Mouse (Mus musculus): ENCODE measurements around the gene Gm42688. TPM values are rescaled to one million over a fixed set of nuclear protein-coding genes. Genes with fewer than 3 reads are reported as not detected.
"Not testable (repeated sequence)": the region's sequence is repeated elsewhere in the genome, so short reads cannot be mapped to it uniquely, and the experiment has no call there.

Gene Gm42688
- polyA plus RNA-seq, 1 experiment from 2014 or later = 4.9 TPM

- Histone ChIP-seq H3K4me3 (ENCODE audit: low read length) (peak overlapping the region; percentile 67), H3K4me2 (ENCODE audit: low read length) (peak overlapping the region; percentile 89), H3K9me3 (ENCODE audit: control insufficient read depth, low read length) (no peaks in the 10 kb centered on the region), H3K36me3 (ENCODE audit: control insufficient read depth, insufficient read depth, low read length) (peaks cover 6% of the 10 kb centered on the region), H3K27ac (ENCODE audit: low read depth, low read length) (no peak overlapping the region), H3K9ac (ENCODE audit: low read depth, low read length) (peak overlapping the region; percentile 74), H3K4me1 (ENCODE audit: control insufficient read depth, insufficient read depth, low read depth, low read length) (peaks cover 9% of the 10 kb centered on the region), H3K27me3 (replicated peaks; ENCODE audit: control insufficient read depth, insufficient read depth, low read length) (peaks cover 8% of the 10 kb centered on the region)
- 8% methylated on average over 23 of the region's 23 CpGs for WGBS
- ATAC-seq = peak; percentile 52
These were observed 54.3 kb downstream of the Gm42688 start for GRCm38 (mm10) chr6:83155552-83156238.

DNA sequence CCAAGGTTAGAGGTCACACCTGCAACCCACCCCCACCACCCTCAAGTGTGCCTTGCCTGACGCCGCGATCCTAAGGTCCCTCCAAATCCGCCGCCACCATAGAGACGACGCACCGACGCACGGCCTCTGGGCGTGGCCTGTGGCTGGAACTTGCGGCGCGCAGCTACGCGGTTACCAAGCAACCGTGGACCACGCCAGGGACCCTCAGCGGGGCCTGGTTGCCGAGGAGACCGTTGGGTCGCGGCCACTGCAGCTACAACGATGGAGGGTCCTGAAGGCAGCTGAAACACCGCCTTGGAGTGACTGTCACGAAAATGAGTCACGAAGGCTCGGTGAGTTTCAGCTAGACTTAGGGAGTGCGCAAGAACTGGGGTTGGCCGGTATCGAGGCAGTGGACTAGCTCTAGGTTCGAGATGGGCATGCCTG, 54.9 kb downstream of the Gm42688 start, which contains the start of the genes Wdr54 and 1700003E16Rik:
TSS of gene Wdr54 (minus strand) at position 139 of the 426 bp plus-strand sequence.
TSS of gene 1700003E16Rik (plus strand) at position 146 of the 426 bp plus-strand sequence.
- H3K4me1 ChIP-seq (ENCODE audit: control insufficient read depth, insufficient read depth, low read depth, low read length) = peaks cover 10% of the 10 kb centered on the region
- ATAC-seq = peak; percentile 91
- peak within 1 kb of the TSS; percentile 5; the same call in 1 of the 2 replicates for H3K27ac ChIP-seq (ENCODE audit: low read depth, low read length)
- H3K4me2 ChIP-seq (ENCODE audit: low read length) = peak within 1 kb of the TSS; percentile 89
- peaks cover 14% of the 10 kb centered on the region for H3K27me3 ChIP-seq (replicated peaks; ENCODE audit: control insufficient read depth, insufficient read depth, low read length)
- peak within 1 kb of the TSS; percentile 74 for H3K9ac ChIP-seq (ENCODE audit: low read depth, low read length)
- no peaks in the 10 kb centered on the region for H3K9me3 ChIP-seq (ENCODE audit: control insufficient read depth, low read length)
- WGBS = under 1% methylated on average over 31 of the region's 32 CpGs
- H3K36me3 ChIP-seq (ENCODE audit: control insufficient read depth, insufficient read depth, low read length) = peaks cover 6% of the 10 kb centered on the region
- H3K4me3 ChIP-seq (ENCODE audit: low read length) = peak within 1 kb of the TSS; percentile 67

GRCm38 (mm10) chr6:83159456-83159855, 58.0 kb downstream of the Gm42688 start:
- WGBS = 33% methylated on average over 3 of the region's 3 CpGs
- peaks cover 30% of the 10 kb centered on the region for H3K27me3 ChIP-seq (replicated peaks; ENCODE audit: control insufficient read depth, insufficient read depth, low read length)
- not testable (repeated sequence) for H3K27ac ChIP-seq (ENCODE audit: low read depth, low read length); H3K9me3 ChIP-seq (ENCODE audit: control insufficient read depth, low read length); H3K4me2 ChIP-seq (ENCODE audit: low read length); H3K4me3 ChIP-seq (ENCODE audit: low read length); H3K9ac ChIP-seq (ENCODE audit: low read depth, low read length); ATAC-seq; H3K36me3 ChIP-seq (ENCODE audit: control insufficient read depth, insufficient read depth, low read length)
- peaks cover 25% of the 10 kb centered on the region for H3K4me1 ChIP-seq (ENCODE audit: control insufficient read depth, insufficient read depth, low read depth, low read length)

MicroRNAs within 50 kb of the gene (microRNA counts, 519-probe panel; counts per million panel counts)
- 1,875 counts per million, percentile 22 among the panel's probes with 10 or more counts for microRNA mmu-miR-3470a+mmu-miR-3470b

Small RNA genes lying within 50 kb of the gene (microRNA-seq; reads per million reads assigned to microRNA genes)
- not detected for gene Mir3470a

Other genes starting within 250 kb of the Gm42688 start
- 21.9 and 24.8 TPM in 2 replicates for gene Sema4f, start 161.8 kb upstream of the Gm42688 start, polyA plus RNA-seq (2015; fragmentation: Nextera tagmentation; extraction: Ambion mirVana)
- gene M1ap, start 154.7 kb upstream of the Gm42688 start, polyA plus RNA-seq (2015; fragmentation: Nextera tagmentation; extraction: Ambion mirVana) = 0.41 TPM in 1 of 2 replicates, not detected in the other
- gene Dok1, start 68.1 kb upstream of the Gm42688 start, polyA plus RNA-seq (2015; fragmentation: Nextera tagmentation; extraction: Ambion mirVana) = 2.1 and 2.2 TPM in 2 replicates
- 7.1 and 8.5 TPM in 2 replicates for gene Loxl3, start 67.4 kb upstream of the Gm42688 start, polyA plus RNA-seq (2015; fragmentation: Nextera tagmentation; extraction: Ambion mirVana)
- gene Aup1, start 47.1 kb upstream of the Gm42688 start, polyA plus RNA-seq (2015; fragmentation: Nextera tagmentation; extraction: Ambion mirVana) = 179 and 193 TPM in 2 replicates
- gene Htra2, start 46.3 kb upstream of the Gm42688 start, polyA plus RNA-seq (2015; fragmentation: Nextera tagmentation; extraction: Ambion mirVana) = 85.6 and 88.5 TPM in 2 replicates
- 0.28 and 0.71 TPM in 2 replicates for gene Dqx1, start 43.8 kb upstream of the Gm42688 start, polyA plus RNA-seq (2015; fragmentation: Nextera tagmentation; extraction: Ambion mirVana)
- gene Tlx2, start 31.3 kb upstream of the Gm42688 start, polyA plus RNA-seq (2015; fragmentation: Nextera tagmentation; extraction: Ambion mirVana) = 0.16 and 0.40 TPM in 2 replicates
- gene Pcgf1, start 23.7 kb upstream of the Gm42688 start, polyA plus RNA-seq (2015; fragmentation: Nextera tagmentation; extraction: Ambion mirVana) = 45.2 and 48.8 TPM in 2 replicates
- gene Lbx2, start 15.2 kb upstream of the Gm42688 start, polyA plus RNA-seq (2015; fragmentation: Nextera tagmentation; extraction: Ambion mirVana) = not detected in 2 replicates
- gene Ccdc142, start within 50 bp of the Gm42688 start, polyA plus RNA-seq (2015; fragmentation: Nextera tagmentation; extraction: Ambion mirVana) = 4.2 and 6.1 TPM in 2 replicates
- gene Mrpl53, start 7.4 kb downstream of the Gm42688 start, polyA plus RNA-seq (2015; fragmentation: Nextera tagmentation; extraction: Ambion mirVana) = 107 and 117 TPM in 2 replicates
- gene Mogs, start 13.9 kb downstream of the Gm42688 start, polyA plus RNA-seq (2015; fragmentation: Nextera tagmentation; extraction: Ambion mirVana) = 6.4 and 21.1 TPM in 2 replicates
- 146 and 148 TPM in 2 replicates for gene Wbp1, start 19.9 kb downstream of the Gm42688 start, polyA plus RNA-seq (2015; fragmentation: Nextera tagmentation; extraction: Ambion mirVana)
- gene Ino80b, start 23.8 kb downstream of the Gm42688 start, polyA plus RNA-seq (2015; fragmentation: Nextera tagmentation; extraction: Ambion mirVana) = 13.5 and 14.7 TPM in 2 replicates
- gene Rtkn, start 33.8 kb downstream of the Gm42688 start, polyA plus RNA-seq (2015; fragmentation: Nextera tagmentation; extraction: Ambion mirVana) = 18.9 and 20.3 TPM in 2 replicates
- 19.3 and 21.1 TPM in 2 replicates for gene Wdr54, start 54.8 kb downstream of the Gm42688 start, polyA plus RNA-seq (2015; fragmentation: Nextera tagmentation; extraction: Ambion mirVana)
- 11.0 and 12.9 TPM in 2 replicates for gene 1700003E16Rik, start 54.8 kb downstream of the Gm42688 start, polyA plus RNA-seq (2015; fragmentation: Nextera tagmentation; extraction: Ambion mirVana)
- 155 and 167 TPM in 2 replicates for gene Dctn1, start 64.3 kb downstream of the Gm42688 start, polyA plus RNA-seq (2015; fragmentation: Nextera tagmentation; extraction: Ambion mirVana)
- gene Slc4a5, start 118.2 kb downstream of the Gm42688 start, polyA plus RNA-seq (2015; fragmentation: Nextera tagmentation; extraction: Ambion mirVana) = 2.5 and 2.8 TPM in 2 replicates
- 33.4 and 34.3 TPM in 2 replicates for gene Mthfd2, start 224.3 kb downstream of the Gm42688 start, polyA plus RNA-seq (2015; fragmentation: Nextera tagmentation; extraction: Ambion mirVana)
- gene Mob1a, start 224.4 kb downstream of the Gm42688 start, polyA plus RNA-seq (2015; fragmentation: Nextera tagmentation; extraction: Ambion mirVana) = 19.4 and 23.9 TPM in 2 replicates
- gene Bola3, start 247.5 kb downstream of the Gm42688 start, polyA plus RNA-seq (2015; fragmentation: Nextera tagmentation; extraction: Ambion mirVana) = 55.8 and 64.3 TPM in 2 replicates